In genomic region chr17:56616725-56617124, GRCm38 (mm10) we compare ENCODE assay signal across 26 mouse cellular contexts. TPM values are rescaled to one million over a fixed set of nuclear protein-coding genes. Genes with fewer than 3 reads are reported as not detected.
DNase-seq lines count a peak whose midpoint lies in the region; ATAC-seq and TF ChIP-seq lines count a peak whose summit lies in the region.
"Had no signal": no experiment of that assay in that cellular context is flagged by ENCODE, and none has a peak within 500 bp of the region (broad histone marks: within the 10 kb centered on the region; RNA-seq: fewer than 3 reads in every experiment).

No protein-coding gene starts in this region.

- peak; percentile 2 for DNase-seq in cerebellum, adult 11 months
- no peak for DNase-seq in cerebellum, adult 9-10 months
- DNase-seq in limb, embryonic 11.5 days (ENCODE audit: low spot score): no peak
- no peak for DNase-seq in limb, embryonic 10.5 days (ENCODE audit: low spot score)
- DNase-seq in G1E (ENCODE audit: low spot score): no peak
- DNase-seq in testis, postnatal 14 days (ENCODE audit: low spot score): no peak
- DNase-seq: adrenal gland, adult 2 months; adrenal gland, postnatal 14 days; cerebellum, adult 18-20 months; embryo, embryonic 11 days; gastrocnemius, adult 2 months; gastrocnemius, postnatal 14 days; heart, adult 11 months had no signal

- TF ChIP-seq POLR2A in myocyte (IDR thresholded peaks at IDR 0.05; ENCODE audit: insufficient read length, low read depth): peak; percentile 49

- no peak for ATAC-seq in limb, embryonic 11.5 days (ENCODE audit: insufficient number of reproducible peaks, low FRiP score, low TSS enrichment, low read depth)
- ATAC-seq in G1E (ENCODE audit: extremely low read depth, insufficient number of reproducible peaks, low FRiP score, poor library complexity, severe bottlenecking): no peak
- ATAC-seq in kidney, embryonic 16.5 days (ENCODE audit: low FRiP score, low TSS enrichment): no peak
- ATAC-seq: forebrain, embryonic 13.5 days; forebrain, embryonic 16.5 days; hindbrain, postnatal 0 days; inflammation-experienced regulatory T-cells, adult 6 months; Patski had no signal

- no peaks in the 10 kb centered on the region for H3K9me3 ChIP-seq in limb, embryonic 11.5 days (ENCODE audit: control insufficient read depth, low read length)
- no peaks in the 10 kb centered on the region for H3K9me3 ChIP-seq in limb, embryonic 10.5 days (replicated peaks)
- no peaks in the 10 kb centered on the region for H3K9me3 ChIP-seq in G1E (replicated peaks)
- no peaks in the 10 kb centered on the region for H3K9me3 ChIP-seq in kidney, embryonic 16.5 days (ENCODE audit: low read length)
- H3K9me3 ChIP-seq: forebrain, embryonic 10.5 days; forebrain, embryonic 13.5 days had no signal

- TF ChIP-seq CTCF in G1E (IDR thresholded peaks at IDR 0.05; ENCODE audit: low read depth, low read length): no peak

- peaks cover 43% of the 10 kb centered on the region for H3K79me2 ChIP-seq in myocyte (ENCODE audit: control insufficient read depth, insufficient read depth)

- H3K4me3 ChIP-seq in limb, embryonic 11.5 days (ENCODE audit: low read depth, low read length): 0 out of 2 replicates have a peak overlapping the region, but pooled peaks have one; percentile 3
- H3K4me3 ChIP-seq in limb, embryonic 10.5 days: no peak overlapping the region
- H3K4me3 ChIP-seq in G1E (ENCODE audit: low read depth, low read length) (peak overlapping the region; percentile 88; the same call in 1 of the 2 replicates), myocyte (no peak overlapping the region)
- no peak overlapping the region for H3K4me3 ChIP-seq in kidney, embryonic 16.5 days (ENCODE audit: low read length)
- H3K4me3 ChIP-seq: forebrain, embryonic 13.5 days; gastrocnemius, adult 2 months had no signal

- peaks cover 42% of the 10 kb centered on the region for H3K36me3 ChIP-seq in limb, embryonic 11.5 days (ENCODE audit: control insufficient read depth, insufficient read depth, low read length)
- peaks cover 81% of the 10 kb centered on the region for H3K36me3 ChIP-seq in limb, embryonic 10.5 days
- H3K36me3 ChIP-seq in G1E (replicated peaks): peaks cover 86% of the 10 kb centered on the region
- peaks cover 48% of the 10 kb centered on the region for H3K36me3 ChIP-seq in myocyte (ENCODE audit: control insufficient read depth, insufficient read depth)
- H3K36me3 ChIP-seq in kidney, embryonic 16.5 days (ENCODE audit: insufficient read depth, low read length): peaks cover 64% of the 10 kb centered on the region

- no peak overlapping the region for H3K9ac ChIP-seq in limb, embryonic 11.5 days (ENCODE audit: low read length)
- no peak overlapping the region for H3K9ac ChIP-seq in kidney, embryonic 16.5 days (replicated peaks; ENCODE audit: low read length)
- H3K9ac ChIP-seq: forebrain, embryonic 13.5 days; hindbrain, embryonic 14.5 days had no signal

- H3K27me3 ChIP-seq in limb, embryonic 11.5 days (ENCODE audit: control insufficient read depth, insufficient read depth, low read length): no peaks in the 10 kb centered on the region
- no peaks in the 10 kb centered on the region for H3K27me3 ChIP-seq in limb, embryonic 10.5 days (ENCODE audit: low read depth, poor library complexity, severe bottlenecking)
- no peaks in the 10 kb centered on the region for H3K27me3 ChIP-seq in G1E (ENCODE audit: insufficient read depth, low read length)
- H3K27me3 ChIP-seq in myocyte (ENCODE audit: control insufficient read depth, insufficient read depth, insufficient read length): no peaks in the 10 kb centered on the region
- no peaks in the 10 kb centered on the region for H3K27me3 ChIP-seq in kidney, embryonic 16.5 days (ENCODE audit: insufficient read depth, low read length)
- H3K27me3 ChIP-seq: forebrain, embryonic 13.5 days; Patski had no signal

- H3K27ac ChIP-seq in limb, embryonic 11.5 days (replicated peaks; ENCODE audit: low read depth, low read length): no peak overlapping the region
- H3K27ac ChIP-seq in limb, embryonic 10.5 days: no peak overlapping the region
- no peak overlapping the region for H3K27ac ChIP-seq in kidney, embryonic 16.5 days (ENCODE audit: low read length)
- H3K27ac ChIP-seq: forebrain, embryonic 10.5 days; forebrain, embryonic 13.5 days; gastrocnemius, adult 2 months; hindbrain, embryonic 14.5 days; hindbrain, postnatal 0 days had no signal

- no peak overlapping the region for H3ac ChIP-seq in myocyte (ENCODE audit: control insufficient read depth, insufficient read length)

- 86% methylated on average over 3 of the region's 3 CpGs for WGBS in limb, embryonic 11.5 days
- WGBS in limb, embryonic 10.5 days: 83% methylated on average over 3 of the region's 3 CpGs
- 93% methylated on average over 3 of the region's 3 CpGs for WGBS in kidney, embryonic 16.5 days

- H3K4me2 ChIP-seq in limb, embryonic 11.5 days (ENCODE audit: low read depth, severe bottlenecking): no peak overlapping the region
- H3K4me2 ChIP-seq in myocyte (ENCODE audit: low read depth): no peak overlapping the region
- H3K4me2 ChIP-seq in kidney, embryonic 16.5 days (replicated peaks; ENCODE audit: low read depth, low read length): no peak overlapping the region
- H3K4me2 ChIP-seq: forebrain, embryonic 13.5 days; heart, embryonic 11.5 days; hindbrain, embryonic 14.5 days had no signal

- peaks cover 8% of the 10 kb centered on the region for H3K4me1 ChIP-seq in limb, embryonic 11.5 days (ENCODE audit: control insufficient read depth, insufficient read depth, low read length)
- H3K4me1 ChIP-seq in limb, embryonic 10.5 days: peaks cover 26% of the 10 kb centered on the region
- peaks cover 79% of the 10 kb centered on the region for H3K4me1 ChIP-seq in G1E (ENCODE audit: insufficient read depth, low read depth, low read length)
- H3K4me1 ChIP-seq in kidney, embryonic 16.5 days (ENCODE audit: insufficient read depth, low read length): peaks cover 23% of the 10 kb centered on the region

TF ChIP-seq in myocyte, 11 proteins besides CTCF, POLR2A, EP300 and RAD21:
- TF ChIP-seq POLR2AphosphoS2 (IDR thresholded peaks at IDR 0.05; ENCODE audit: insufficient read length, low read depth): peak; percentile 80
- no peak for TF ChIP-seq MAX (IDR thresholded peaks at IDR 0.05; ENCODE audit: low read depth)

RNA-seq across cellular contexts. Expression of gene Rpl36, which starts 3.5 kb away (rescaled TPM):
- polyA plus RNA-seq in limb, embryonic 11.5 days (2014; fragmentation: Nextera tagmentation; extraction: Ambion mirVana): 1,726 and 1,764 TPM in 2 replicates
- 1,560 and 1,788 TPM in 2 replicates for polyA plus RNA-seq in limb, embryonic 10.5 days (2016; fragmentation: Nextera tagmentation; extraction: Ambion mirVana)
- total RNA-seq in G1E (2014; fragmentation: Nextera tagmentation): 1,715 and 1,885 TPM in 2 replicates
- 2,574 and 3,073 TPM in 2 replicates for total RNA-seq in G1E (2017)
- 9,624 and 13,197 TPM in 2 replicates for polyA plus RNA-seq in G1E (2012)
- 3,746 TPM for polyA plus RNA-seq in myocyte (2012; fragmentation: generic; extraction: Trizol)
- 1,616 and 1,628 TPM in 2 replicates for polyA plus RNA-seq in kidney, embryonic 16.5 days (2015; fragmentation: Nextera tagmentation; extraction: Ambion mirVana)

RNA-seq across cellular contexts. Expression of gene 2410015M20Rik, which starts 7.2 kb away (rescaled TPM):
- polyA plus RNA-seq in limb, embryonic 11.5 days (2014; fragmentation: Nextera tagmentation; extraction: Ambion mirVana): 198 and 203 TPM in 2 replicates
- 205 and 206 TPM in 2 replicates for polyA plus RNA-seq in limb, embryonic 10.5 days (2016; fragmentation: Nextera tagmentation; extraction: Ambion mirVana)
- total RNA-seq in G1E (2014; fragmentation: Nextera tagmentation) (42.8 and 61.4 TPM in 2 replicates), G1E (2017) (101 and 133 TPM in 2 replicates)
- polyA plus RNA-seq in G1E (2012) (278 and 377 TPM in 2 replicates), myocyte (2012; fragmentation: generic; extraction: Trizol) (587 TPM)
- polyA plus RNA-seq in kidney, embryonic 16.5 days (2015; fragmentation: Nextera tagmentation; extraction: Ambion mirVana): 242 and 284 TPM in 2 replicates

RNA-seq across cellular contexts. Expression of gene Lonp1, which starts 10.0 kb away (rescaled TPM):
- polyA plus RNA-seq in limb, embryonic 11.5 days (2014; fragmentation: Nextera tagmentation; extraction: Ambion mirVana): 61.9 and 66.3 TPM in 2 replicates
- polyA plus RNA-seq in limb, embryonic 10.5 days (2016; fragmentation: Nextera tagmentation; extraction: Ambion mirVana): 67.7 and 73.2 TPM in 2 replicates
- total RNA-seq in G1E (2014; fragmentation: Nextera tagmentation) (67.8 and 74.4 TPM in 2 replicates), G1E (2017) (101 and 103 TPM in 2 replicates)
- polyA plus RNA-seq in G1E (2012) (174 and 182 TPM in 2 replicates), myocyte (2012; fragmentation: generic; extraction: Trizol) (278 TPM)
- polyA plus RNA-seq in kidney, embryonic 16.5 days (2015; fragmentation: Nextera tagmentation; extraction: Ambion mirVana): 66.1 and 66.4 TPM in 2 replicates

RNA-seq across cellular contexts. Expression of gene Catsperd, which starts 11.2 kb away (rescaled TPM):
- polyA plus RNA-seq in limb, embryonic 11.5 days (2014; fragmentation: Nextera tagmentation; extraction: Ambion mirVana): 0.61 and 0.85 TPM in 2 replicates
- 0.54 and 1.0 TPM in 2 replicates for polyA plus RNA-seq in limb, embryonic 10.5 days (2016; fragmentation: Nextera tagmentation; extraction: Ambion mirVana)
- not detected in 2 replicates for total RNA-seq in G1E (2014; fragmentation: Nextera tagmentation)
- total RNA-seq in G1E (2017): 0.17 TPM in 1 of 2 replicates, not detected in the other
- polyA plus RNA-seq in G1E (2012): not detected in 2 replicates
- 0.16 TPM for polyA plus RNA-seq in myocyte (2012; fragmentation: generic; extraction: Trizol)
- polyA plus RNA-seq in kidney, embryonic 16.5 days (2015; fragmentation: Nextera tagmentation; extraction: Ambion mirVana): 1.1 and 1.3 TPM in 2 replicates
- total RNA-seq: gastrocnemius, postnatal 14 days; gastrocnemius, postnatal 4 days; heart, postnatal 25 days; hematopoietic stem cell, adult 5-6 weeks had no signal

RNA-seq across cellular contexts. Expression of gene Safb, which starts 32.1 kb away (rescaled TPM):
- 119 and 132 TPM in 2 replicates for polyA plus RNA-seq in limb, embryonic 11.5 days (2014; fragmentation: Nextera tagmentation; extraction: Ambion mirVana)
- polyA plus RNA-seq in limb, embryonic 10.5 days (2016; fragmentation: Nextera tagmentation; extraction: Ambion mirVana): 161 and 183 TPM in 2 replicates
- total RNA-seq in G1E (2014; fragmentation: Nextera tagmentation) (67.0 and 76.5 TPM in 2 replicates), G1E (2017) (85.0 and 121 TPM in 2 replicates)
- polyA plus RNA-seq in G1E (2012) (151 and 154 TPM in 2 replicates), myocyte (2012; fragmentation: generic; extraction: Trizol) (58.9 TPM)
- 123 and 133 TPM in 2 replicates for polyA plus RNA-seq in kidney, embryonic 16.5 days (2015; fragmentation: Nextera tagmentation; extraction: Ambion mirVana)

Comparison
In these comparisons a context has a peak if more than half of its experiments do, and no peak if none do; other contexts are left out.
1. H3K4me3 ChIP-seq: peak in limb, embryonic 11.5 days (single experiment) and G1E (single experiment); none in limb, embryonic 10.5 days (single experiment), myocyte (single experiment) and kidney, embryonic 16.5 days (single experiment).